Mouse (Mus musculus) adrenal gland, adult 2 months (tissue): ENCODE measurements around the gene A630076J17Rik. TPM values are rescaled to one million over a fixed set of nuclear protein-coding genes. Genes with fewer than 3 reads are reported as not detected.

Experiments used
- DNase-seq: peaks from one replicate; pipeline ENCODE4 v3.0.0; 2021
- long read RNA-seq: library from polyadenylated mRNA; stranded (forward); transcript quantifications from one replicate; pipeline ENCODE4 v2.0.0, GENCODE M21; 2021
- polyA plus RNA-seq: library from polyadenylated mRNA; depleted of rRNA; stranded (reverse); fragments of >200 nt; gene quantifications from 2 replicates; pipeline ENCODE4 v1.2.3, GENCODE M21; 2012; rRNA removed
- total RNA-seq, 2 experiments: library from RNA; stranded (reverse); gene quantifications; 2 replicates each; pipeline ENCODE4 v1.2.3; 2021

The A630076J17Rik gene
- total RNA-seq (not detected), polyA plus RNA-seq (not detected in 2 replicates)
- long read RNA-seq = 0 reads

DNA sequence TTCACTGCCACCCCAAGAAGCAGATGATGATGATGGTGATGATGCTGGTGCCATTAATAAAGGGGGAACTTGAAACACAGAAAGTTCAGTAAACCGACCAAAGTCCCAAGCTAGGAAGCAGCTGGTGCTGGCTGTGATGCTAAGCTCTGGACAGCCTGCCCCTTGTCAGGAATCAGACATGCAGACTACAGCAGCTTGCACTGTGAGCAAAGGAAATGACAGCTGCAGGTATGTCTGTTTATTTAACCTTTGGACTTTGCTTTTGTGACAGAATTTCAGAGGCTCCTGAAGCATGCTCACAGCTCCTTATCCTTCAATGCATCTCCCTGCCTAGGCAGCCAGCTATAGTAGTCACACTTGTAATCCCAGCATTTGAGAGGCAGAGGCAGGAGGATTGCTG, at the start of gene A630076J17Rik:
A630076J17Rik (plus strand) TSS at position 88 of the 400 bp plus-strand sequence.
- DNase-seq = no peak

DNA sequence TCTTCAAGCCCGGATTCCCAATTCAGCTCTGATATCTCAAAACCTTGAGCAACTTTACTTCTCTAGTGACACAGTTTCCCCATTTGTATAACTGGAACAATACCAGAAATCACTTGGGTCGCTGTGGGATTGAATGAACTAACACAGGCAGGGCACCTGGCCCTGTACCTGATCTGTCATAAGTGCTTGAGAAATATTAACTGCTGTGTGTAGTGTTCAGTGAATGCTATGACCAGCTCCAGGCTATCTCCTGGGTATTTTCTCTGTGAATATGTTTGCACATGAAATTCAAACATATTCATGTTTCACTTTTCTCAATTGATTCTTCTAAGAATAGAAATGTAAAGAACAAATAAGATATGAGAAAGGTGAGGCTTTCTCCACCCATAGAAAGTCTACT, 49.6 kb upstream of the A630076J17Rik start:
- DNase-seq = no peak

DNA sequence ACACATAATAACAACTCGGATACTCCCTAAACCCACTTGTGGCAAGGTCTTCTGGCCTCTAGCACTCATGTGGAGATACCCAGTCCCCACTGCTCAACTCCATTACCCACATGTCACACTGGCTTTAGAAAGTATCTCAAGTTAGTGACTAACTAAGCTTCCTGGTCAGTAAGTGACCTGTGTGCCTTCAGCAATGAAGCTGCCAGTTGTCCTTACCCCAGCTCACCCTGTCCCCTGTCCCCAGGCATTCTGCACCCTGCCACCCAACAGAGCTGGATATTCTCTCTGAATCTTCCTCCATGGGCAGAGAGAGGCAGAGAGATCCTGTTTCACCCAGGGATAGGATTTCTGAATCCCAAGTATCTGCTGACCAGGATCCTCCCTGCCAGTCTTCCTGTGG, 47.7 kb upstream of the A630076J17Rik start, which contains the start of gene Kcna10:
Kcna10 (plus strand) TSS at position 301 of the 400 bp plus-strand sequence.
- DNase-seq = no peak

DNA sequence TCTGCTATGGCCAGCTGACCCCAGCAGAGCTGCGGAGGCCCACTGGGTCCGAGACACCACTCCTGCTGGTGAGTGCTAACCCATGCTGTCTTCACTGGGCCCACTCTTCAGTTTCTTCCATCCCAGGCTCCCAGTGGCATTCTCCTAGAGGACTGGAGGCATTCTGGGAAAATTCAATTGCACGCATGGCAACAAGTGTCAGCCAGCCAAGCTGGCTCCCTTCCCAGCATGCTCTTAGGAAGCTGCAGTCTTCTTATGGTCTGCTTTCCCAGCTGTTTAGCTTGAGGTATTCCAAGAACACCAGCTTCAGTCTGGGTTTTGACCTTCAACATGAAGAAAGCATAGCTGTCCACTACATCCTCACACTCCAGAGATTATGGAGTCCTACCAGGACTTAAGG, 47.2 kb upstream of the A630076J17Rik start:
- DNase-seq = no peak

DNA sequence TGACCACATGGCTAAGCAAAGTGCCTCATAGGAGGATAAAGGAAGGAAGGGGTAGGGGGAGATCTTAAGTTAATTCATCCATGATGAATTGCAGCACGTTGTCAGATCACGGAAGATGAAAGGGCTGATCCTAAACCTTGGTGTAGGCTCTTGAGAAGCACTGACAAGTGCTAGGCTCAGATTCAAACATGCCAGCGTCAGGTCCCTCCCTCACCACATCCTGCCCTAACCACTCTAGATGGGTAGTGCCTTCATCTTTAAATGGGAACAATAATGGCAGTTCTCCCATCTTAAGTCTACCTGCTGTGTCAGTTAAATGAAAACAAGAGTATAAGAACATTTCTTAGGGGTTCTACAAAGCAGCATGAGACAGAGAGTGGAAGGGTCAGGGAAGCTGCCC, 44.8 kb upstream of the A630076J17Rik start:
- DNase-seq = no peak

DNA sequence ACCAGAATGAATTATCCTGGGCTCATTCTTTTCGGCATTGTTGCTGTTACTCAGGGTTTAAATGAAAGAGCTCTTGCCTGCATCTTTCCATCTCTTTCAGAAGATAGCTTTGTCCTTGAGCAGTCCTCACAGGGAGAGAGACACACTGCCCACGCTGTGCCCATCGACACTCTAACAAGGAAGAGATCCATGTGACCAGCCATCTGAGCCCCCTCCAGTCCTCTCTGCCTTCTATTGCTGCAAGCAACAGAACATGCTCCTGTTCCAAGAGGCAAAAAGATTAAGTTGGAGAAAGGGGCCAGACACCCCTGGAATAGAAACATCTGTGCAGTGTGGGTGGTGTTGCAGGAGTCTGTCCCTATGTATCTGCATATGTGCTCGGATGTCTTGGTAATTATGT, 43.4 kb upstream of the A630076J17Rik start:
- DNase-seq = no peak

DNA sequence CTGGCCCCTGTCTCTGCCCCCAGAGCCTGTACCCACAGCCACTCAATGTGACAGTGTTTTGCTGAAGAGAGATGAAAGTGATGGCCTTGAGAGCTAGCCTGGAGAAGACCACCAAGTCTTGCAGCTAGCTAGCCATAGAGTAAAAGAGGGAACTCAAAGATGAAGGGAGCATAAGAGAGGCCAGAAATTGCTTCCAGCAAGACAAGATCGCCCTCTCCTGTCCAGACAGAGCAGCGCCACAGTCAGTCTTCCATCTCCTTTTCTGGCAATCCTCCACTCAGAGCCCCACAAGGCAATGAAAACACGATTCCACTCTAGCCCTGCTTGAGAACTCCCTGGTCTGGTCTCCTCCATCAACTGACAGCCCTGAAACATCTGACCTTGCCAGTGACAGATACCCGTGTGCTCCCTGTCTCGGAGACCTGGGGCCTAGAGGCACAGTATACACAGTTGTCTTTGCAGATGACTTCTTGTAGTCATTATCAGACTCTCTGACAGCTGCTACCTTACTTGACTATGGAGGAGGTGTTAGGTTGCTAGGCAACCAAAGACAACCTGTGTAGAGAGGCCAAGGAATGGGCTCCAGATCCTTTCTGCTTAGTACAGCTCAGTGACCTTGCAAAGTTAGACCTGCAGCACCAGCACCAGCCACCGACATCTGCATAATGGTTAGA, 42.1 kb upstream of the A630076J17Rik start:
- no peak for DNase-seq

DNA sequence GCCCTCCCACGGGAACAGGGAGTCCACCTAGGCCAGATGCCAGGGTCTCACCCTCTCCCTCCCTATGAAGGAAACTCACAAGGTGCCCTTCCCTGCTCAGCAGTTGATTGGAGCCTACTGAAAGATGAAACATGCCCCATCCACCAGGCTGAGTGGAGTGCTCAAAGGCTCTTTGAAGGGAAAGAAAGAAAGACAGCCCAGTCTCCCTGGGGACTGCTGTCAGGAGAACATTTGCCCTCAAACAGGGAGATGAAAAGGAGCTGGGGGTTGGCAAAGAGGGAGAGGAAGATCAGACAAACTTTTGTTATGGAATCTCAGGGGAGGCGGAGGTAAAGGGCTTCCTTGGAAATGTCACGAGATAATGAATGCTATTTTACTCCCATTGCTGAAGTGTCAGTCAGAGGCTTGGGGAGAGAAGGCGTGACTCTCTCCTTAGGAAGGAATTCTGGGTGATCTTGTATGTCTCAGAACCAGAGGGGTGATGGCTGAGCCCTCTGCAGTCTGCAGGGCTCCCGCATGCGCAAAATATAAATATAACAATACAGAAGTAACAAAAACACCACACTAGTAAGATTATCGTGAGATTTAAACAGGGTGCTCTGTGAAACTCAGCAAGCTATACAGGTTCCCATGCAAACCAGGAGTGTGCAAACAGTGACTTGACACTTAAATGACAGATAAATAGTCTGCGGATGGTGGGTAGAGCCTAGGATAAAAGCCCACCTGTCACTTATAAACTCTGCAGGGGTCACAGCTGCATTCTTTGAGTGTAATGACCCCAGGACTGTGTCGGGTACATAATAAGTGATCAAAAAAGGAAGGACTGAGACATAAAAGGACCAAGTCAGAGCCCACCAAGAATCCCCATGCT, 28.9 kb upstream of the A630076J17Rik start:
- DNase-seq = no peak

DNA sequence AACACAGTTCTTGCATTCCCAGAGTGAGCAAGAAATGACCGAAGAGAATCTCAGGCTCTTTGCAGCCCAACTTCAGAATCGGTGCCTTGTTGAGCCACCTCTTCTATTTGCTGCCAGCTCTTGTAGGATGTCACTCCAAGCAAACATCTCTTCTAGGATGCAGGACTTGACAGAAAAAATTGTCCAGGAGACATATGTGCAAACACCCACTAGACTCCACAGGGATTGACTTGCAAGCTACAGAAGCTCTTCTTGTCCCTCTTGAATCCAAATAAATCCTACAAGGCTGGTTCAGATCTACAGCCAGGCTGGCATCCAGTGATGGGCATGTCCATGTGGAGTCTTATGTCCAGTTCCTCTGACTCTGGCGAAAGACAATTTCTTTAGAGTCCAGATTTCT, 26.0 kb upstream of the A630076J17Rik start:
- DNase-seq = no peak

DNA sequence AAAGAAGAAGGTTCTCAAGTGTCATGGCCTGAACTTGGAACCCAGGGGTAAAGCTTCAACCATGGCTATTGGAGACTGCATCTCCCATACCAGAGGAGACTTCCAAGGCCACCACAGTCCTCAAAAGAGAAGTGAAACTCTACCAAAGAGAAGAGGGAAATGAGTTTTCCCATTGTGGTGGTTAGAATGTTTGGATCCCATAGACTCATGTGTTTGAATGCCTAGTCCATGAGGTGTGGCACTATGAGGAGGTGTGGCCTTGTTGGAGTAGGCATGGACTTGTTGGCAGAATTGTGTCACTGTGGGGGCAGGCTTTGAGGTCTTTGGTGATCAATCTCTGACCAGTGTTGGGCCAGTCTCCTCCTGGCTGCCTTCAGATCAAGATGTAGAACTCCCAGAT, 25.2 kb upstream of the A630076J17Rik start:
- DNase-seq = no peak

DNA sequence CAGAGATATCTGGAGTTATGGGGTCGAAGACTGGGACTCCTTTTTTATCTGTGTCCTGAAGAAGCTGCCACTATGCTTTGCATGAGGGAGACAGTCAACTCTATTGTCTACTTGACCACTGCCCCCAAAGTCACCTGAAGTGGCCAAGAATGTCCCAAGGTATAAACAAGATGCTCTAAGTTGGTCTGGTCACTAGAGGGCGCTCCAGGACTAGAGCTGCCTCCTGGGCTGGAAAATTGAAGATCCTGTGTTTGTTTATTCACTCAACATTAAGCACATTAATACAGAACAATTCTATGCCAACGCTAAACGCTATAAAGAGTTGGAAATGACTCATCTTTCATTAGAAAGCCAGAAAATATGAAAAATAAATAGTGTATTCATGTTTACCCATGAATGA, 24.4 kb upstream of the A630076J17Rik start:
- peak; percentile 60 for DNase-seq

DNA sequence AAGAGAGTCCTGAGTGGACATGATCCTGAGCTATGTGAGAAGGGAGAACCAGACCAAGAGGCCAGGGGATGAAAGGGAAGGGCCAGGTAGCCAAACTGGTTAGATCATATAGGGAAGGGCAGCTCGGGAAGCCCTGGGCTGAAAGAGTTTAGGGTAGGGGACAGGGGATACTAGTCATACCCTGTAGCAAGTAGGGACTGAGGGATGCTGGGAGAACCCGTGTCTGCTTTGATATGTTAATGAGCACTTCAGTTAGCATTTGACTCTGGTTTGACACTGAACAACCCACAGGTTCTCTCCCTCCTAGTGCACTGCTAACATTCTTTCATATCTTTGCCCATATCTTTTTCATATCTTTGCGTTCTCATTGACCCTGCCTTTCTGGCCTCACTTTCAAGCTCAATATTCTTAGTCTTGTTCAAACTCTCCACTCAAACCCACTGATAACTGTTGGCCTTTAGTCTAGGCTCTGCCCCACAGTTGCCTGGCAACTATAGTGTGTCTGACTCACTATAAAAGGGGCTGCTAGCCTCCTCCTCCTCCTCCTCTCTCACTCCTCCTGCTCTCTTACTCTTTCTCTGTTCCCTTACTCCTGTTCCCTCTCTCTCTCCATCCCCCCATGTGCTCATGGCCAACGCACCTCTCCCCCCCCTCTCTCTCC, 23.8 kb upstream of the A630076J17Rik start:
- DNase-seq = no peak

DNA sequence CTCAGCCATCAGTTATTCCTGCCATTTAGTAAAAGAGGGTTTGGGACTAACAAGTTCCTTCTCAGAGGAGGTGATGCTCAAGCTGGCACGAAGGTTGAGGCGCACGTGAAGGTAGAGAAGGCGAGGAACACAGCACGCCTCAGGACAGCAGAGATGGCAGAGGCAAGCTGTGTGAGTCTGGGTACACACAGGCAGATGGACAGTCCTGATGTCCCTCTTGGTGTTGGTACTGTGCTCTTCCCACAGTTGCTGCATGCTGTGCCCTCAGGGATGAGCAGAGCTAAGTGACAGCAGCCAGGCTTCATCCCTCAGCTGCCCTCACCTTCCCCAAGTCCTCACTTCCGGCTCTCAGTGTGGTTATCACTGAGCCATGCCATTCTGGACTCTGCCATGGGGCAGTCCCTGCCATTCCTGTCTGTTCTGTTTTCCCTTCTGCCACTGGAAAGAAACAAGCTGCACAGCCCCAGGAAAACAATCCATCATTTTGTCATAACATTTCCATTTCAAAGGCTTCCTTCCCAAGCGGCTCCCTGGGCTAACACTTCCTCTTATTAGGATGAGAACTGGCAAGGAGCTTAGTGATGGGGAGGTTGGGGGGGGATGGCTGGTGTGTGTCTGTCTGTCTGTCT, 22.7 kb upstream of the A630076J17Rik start:
- no peak for DNase-seq

DNA sequence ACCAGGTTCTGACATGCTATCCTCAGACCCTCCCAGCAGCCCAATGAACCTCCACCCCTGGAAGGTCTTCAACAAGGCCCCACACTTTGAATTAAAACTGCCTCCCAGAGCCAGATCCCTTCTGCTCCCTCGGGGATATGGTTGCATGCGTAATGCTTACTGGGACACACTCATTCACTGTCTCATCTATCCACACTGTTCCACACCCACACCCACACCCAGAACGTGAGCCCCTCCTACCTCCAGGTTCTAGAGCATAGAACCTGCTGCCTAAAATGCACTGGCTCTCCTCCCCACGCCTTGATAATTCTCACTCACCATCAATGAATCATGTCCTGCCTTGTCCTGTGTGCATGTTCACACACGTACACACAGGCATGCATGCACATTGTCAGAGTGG, 15.8 kb upstream of the A630076J17Rik start:
- DNase-seq = no peak

DNA sequence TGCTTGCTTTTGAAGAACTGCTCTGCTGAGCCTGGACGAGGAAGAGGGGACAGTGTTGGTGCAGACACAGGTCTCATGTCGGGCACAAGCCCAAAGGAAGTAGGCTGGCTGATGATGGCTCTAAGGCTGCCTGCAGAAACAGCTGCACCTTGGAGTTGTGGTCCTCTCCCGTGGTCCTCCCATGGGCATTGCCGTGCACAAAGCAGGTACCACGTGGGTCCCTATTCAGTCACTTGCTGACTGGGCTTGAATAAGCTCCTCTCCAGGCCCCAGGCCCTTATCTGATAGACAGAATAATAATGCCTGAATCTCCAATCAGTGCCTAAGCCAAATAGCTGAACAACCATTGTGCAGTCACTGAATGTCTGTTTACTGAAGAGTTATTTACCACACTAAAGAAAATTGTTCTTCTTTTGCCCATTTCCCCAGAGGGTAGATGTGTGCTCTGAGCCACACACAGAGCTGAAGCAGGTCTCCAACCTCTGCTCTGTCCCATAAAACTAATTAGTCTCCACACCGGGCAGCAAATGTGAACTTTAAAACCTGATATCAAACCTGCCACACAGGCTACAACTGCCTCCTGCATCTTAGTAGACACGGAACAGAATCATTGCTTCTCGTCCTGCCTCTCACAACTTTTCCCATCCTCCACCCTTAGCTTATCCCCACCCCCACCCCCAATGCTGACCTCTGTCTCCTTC, 13.9 kb upstream of the A630076J17Rik start:
- DNase-seq = no peak

DNA sequence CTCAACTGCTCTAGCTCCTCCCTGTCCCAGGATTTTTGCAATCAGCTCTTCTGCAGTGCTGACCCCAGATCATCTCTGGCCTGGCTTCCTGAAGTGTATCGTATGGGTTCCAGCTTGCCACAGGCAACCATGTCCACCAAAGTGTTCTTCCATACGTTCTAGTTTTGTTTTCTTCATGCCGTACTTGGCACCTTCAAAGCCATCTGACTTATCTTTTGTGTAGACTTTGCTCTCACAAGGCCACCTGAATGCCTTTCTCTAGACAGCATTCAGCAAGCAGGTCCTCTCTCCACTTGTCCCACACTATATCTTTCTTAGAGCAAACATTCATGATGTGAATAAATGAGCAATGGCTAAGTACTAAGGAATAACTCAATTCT, 13.3 kb upstream of the A630076J17Rik start:
- DNase-seq = no peak

DNA sequence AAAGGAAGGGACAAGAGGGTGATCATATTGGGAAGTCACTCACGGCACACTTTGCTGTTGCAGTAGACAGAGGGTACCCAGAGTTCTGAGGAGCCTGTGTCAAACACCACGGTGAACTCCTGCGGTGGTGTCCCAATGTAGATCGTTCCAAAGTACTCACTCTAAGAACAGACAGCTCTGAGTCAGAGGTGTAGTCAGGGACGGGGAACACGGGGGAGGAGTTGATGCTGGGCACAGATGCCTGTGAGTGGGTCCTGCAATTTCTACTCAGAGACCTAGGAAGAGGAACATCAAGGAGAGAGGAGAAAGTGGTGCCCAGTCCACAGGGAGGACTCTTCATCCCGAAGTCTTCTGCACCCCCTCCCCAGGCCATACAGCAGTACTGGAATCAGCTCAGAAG, 11.8 kb upstream of the A630076J17Rik start:
- no peak for DNase-seq

DNA sequence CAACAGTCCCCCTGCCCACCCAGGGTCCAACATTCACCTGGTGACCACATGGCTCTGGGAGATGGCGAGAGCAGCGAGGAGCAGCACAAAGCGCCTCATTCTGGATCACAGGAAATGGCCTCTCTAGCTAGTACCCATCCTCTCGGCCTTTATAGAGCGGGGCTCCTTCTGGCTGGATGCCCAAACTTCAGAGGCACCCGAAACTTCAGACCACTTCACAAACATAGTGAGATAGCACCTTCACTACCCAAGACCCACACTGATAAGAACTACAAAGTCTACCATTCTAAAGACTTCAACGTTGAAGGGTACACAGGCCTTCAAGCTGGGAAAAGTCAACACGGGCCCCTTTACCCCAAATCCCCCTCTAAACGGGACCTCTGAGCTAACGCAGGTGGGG, 8.8 kb upstream of the A630076J17Rik start, which contains the start of gene Cym:
Cym (minus strand) TSS at position 125 of the 400 bp plus-strand sequence.
- no peak for DNase-seq

DNA sequence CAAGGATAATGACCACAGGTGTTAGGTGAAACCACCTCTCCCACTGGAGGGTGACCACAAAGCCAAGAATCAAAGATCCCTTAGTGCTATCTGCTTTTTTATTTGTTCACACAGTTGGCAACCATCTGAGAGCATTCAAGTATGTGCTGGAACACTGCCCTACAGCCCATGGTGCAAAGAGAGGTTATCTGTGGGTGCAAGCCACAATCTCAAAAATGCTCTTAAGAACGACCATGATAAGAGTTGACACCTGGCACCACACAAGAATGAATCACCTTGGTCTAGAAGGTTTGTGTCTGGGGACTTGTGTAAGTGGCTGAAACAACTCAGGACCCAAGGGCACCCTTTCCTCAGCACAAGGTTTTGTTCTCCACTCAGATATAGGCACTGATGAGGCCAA, 7.2 kb upstream of the A630076J17Rik start:
- no peak for DNase-seq

DNA sequence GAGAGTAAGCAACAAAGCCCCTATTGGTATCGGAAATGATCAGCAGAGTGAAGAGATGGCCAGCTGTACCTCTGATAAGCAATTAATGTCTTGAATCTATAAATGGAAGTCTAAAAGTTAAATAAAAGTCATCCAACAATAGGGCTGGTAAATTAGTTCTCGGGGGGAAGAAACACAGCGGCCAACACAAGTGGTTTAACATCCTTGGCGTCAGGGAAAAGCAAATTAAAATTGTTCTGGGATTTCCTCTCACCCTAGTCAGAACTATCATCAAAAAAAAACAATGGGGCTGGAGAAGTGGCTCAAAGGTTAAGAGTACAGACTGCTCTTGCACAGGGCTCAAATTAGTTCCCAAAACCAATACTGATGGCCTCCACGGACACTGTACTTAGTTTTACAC, 4.6 kb upstream of the A630076J17Rik start:
- DNase-seq = no peak

DNA sequence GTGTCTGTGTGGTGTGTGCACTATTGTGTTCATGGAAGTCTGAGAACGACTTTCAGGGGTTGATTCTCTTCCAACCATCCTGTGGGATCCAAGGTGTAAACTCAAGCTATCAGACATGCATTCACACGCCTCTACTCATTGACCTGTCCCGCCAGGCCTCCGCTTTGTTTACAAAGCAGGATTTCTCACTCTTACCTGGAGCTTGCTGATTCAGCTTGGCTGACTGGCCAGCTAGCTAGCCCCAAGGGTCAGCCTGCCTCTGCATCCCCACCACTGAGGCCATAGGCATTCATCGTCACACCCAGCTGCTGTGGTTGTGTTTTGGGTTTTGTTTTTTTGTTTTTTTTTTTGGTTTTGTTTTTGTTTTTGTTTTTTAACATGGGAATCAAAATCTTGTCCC, 1.2 kb upstream of the A630076J17Rik start:
- DNase-seq = no peak

DNA sequence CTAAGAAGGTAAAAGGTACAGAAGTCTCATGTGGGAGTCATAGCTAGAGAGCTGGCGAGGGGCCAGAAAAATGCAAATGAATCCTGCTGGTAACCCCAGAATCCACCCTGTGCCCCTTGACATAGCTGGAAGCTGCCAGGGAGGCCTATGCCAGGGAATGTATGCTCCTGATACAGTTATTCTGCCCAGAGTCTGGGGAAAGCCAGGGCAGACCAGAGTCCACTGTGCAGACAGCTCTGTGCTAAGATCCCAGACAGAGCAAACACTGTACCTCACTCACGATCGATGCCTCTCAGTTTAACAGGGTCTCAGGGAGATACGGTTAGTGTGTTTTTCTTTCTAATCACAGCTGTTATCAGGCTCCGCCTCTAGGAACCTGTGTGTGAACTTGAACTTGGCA, 592 bp upstream of the A630076J17Rik start:
- DNase-seq = peak; percentile 12
